Mouse (Mus musculus): ENCODE results near the gene Tmem35b. TPM values are rescaled to one million over a fixed set of nuclear protein-coding genes. Genes with fewer than 3 reads are reported as not detected.

Gene Tmem35b
- polyA plus RNA-seq, 1 experiment from 2014 or later, result 17.2 TPM

DNA sequence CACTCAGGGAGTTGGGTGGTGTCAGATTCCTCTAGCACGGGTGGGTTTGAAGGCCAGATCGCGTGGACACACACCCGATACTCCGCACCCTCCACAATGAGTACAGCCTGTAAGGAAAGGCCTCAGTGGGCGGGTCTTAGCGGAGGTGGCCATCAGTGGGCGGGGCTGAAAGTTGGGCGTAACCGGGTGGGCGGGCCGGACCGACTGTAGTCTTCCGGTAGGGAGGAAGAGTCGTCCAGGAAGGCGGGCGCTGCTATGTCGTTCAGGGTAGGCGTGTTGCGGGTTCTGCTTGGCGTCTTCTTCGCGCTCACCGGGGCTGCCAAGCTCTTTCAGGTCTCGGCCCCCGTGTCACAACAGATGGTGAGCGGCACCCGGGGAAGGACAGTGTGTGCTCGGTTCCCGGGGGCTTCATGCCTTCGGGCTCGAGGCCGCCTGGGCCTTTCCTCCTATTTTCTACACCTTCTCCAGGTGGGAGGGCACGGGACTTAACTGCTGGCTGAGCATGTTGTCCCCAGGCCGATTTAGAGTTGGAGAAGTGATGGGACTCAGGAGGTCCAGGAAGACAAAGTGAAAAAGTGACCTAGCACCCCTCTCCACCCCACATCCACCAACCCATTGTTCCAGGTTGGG lies 2.5 kb downstream of the Tmem35b start:
- peak; percentile 93 for ATAC-seq (replicated peaks)
- peaks cover 1% of the 10 kb centered on the region; the same call in 1 of the 2 replicates for H3K36me3 ChIP-seq (replicated peaks)
- no peaks in the 10 kb centered on the region for H3K9me3 ChIP-seq
- under 1% methylated on average over 35 of the region's 35 CpGs for WGBS
- H3K4me1 ChIP-seq, result peaks cover 7% of the 10 kb centered on the region
- H3K4me3 ChIP-seq, result peak overlapping the region; percentile 50
- H3K9ac ChIP-seq, result peak overlapping the region; percentile 51
- H3K27ac ChIP-seq, result 0 out of 2 replicates have a peak overlapping the region, but pooled peaks have one; percentile 16
- peak overlapping the region; percentile 66 for H3K4me2 ChIP-seq
- H3K27me3 ChIP-seq (replicated peaks), result no peaks in the 10 kb centered on the region

DNA sequence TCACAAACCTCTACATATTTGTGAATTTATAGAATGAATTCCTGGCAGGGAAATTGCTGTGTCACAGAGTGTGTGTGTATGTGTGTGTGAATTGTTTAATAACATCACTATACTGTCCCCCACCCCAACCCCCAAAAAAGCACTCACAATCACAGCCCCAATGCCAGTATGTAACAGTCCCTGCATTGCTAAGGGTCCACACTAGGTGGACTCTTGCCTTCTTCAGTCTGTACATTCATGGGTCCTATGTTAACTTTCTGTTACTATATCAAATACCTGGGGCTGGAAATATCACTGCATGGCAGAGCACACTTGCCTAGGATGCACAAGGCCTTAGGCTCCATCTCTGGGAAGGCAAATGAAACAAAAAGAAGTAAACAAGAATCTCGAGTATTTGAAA lies 11.2 kb downstream of the Tmem35b start:
- no peaks in the 10 kb centered on the region for H3K4me1 ChIP-seq
- H3K27me3 ChIP-seq (replicated peaks), result no peaks in the 10 kb centered on the region
- no peak overlapping the region for H3K4me2 ChIP-seq
- ATAC-seq (replicated peaks), result no peak
- H3K27ac ChIP-seq, result no peak overlapping the region
- no peaks in the 10 kb centered on the region for H3K9me3 ChIP-seq
- 52% methylated on average over 1 of the region's 1 CpGs for WGBS
- no peak overlapping the region for H3K4me3 ChIP-seq
- no peak overlapping the region for H3K9ac ChIP-seq
- no peaks in the 10 kb centered on the region for H3K36me3 ChIP-seq (replicated peaks)

DNA sequence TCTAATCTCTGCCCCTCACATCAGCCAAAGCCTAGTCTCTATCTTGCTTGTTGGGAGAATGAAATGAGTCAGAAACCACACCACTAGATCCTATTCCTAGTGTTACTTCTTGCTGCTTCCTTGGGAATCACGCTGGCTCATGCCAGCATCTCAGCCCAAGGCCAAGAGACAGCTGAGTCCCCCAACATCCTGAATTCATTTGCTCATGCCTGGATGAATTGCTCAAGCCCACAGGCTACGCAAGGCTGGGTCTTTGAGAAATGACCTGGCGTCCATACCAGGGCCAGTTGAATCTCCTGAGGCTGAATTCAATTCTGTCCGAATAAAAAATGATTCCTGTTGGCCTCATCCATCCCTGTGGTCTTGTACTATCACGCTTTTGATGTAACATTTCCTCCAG lies 14.1 kb downstream of the Tmem35b start:
- Histone ChIP-seq H3K9ac (no peak overlapping the region), H3K4me1 (no peaks in the 10 kb centered on the region), H3K4me2 (no peak overlapping the region), H3K27me3 (replicated peaks) (no peaks in the 10 kb centered on the region), H3K27ac (no peak overlapping the region), H3K4me3 (no peak overlapping the region), H3K36me3 (replicated peaks) (no peaks in the 10 kb centered on the region), H3K9me3 (no peaks in the 10 kb centered on the region)
- 84% methylated on average over 5 of the region's 5 CpGs for WGBS
- ATAC-seq (replicated peaks), result no peak

DNA sequence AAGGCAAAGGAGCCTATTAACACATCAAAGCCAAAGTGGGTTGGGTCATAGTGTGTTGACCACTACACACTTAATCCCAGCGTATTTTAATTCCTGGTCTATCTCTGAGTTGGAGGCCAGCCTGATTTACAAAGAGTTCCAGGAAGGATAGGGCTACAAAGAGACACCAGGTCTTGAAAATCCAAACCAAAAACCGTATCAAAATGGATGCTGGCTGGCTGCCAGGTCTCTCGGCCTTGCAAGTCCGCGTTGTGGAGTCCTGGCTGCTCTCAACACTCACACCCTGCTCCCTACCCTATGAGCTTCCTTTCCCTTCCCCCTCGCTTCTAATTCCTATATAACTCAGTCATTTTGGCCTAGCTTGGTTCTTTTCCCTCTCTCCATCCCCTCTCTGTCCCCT lies 15.0 kb downstream of the Tmem35b start:
- Histone ChIP-seq H3K9me3 (no peaks in the 10 kb centered on the region), H3K36me3 (replicated peaks) (no peaks in the 10 kb centered on the region), H3K27me3 (replicated peaks) (no peaks in the 10 kb centered on the region), H3K4me3 (no peak overlapping the region), H3K9ac (no peak overlapping the region), H3K4me1 (no peaks in the 10 kb centered on the region), H3K27ac (no peak overlapping the region), H3K4me2 (no peak overlapping the region)
- 23% methylated on average over 6 of the region's 6 CpGs for WGBS
- ATAC-seq (replicated peaks), result no peak

DNA sequence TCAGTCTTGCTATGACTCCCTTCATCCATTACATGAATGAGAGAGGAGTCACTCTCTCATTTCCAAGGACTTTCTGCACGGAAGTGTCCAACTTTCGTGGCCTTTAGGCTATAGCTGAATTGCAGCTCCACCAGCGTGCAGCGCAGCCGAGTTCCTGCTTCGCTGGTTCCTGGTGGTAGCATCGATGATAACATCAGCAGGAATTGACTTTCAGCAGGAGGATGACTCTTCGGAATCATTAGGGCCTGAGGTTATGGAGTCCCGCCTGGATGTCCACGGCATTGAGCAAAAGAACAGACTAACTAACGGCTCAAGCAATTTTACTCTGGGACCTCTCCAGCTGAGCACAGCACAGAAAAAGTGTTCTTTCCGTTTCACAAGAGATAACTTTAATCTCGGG lies 26.5 kb downstream of the Tmem35b start:
- Histone ChIP-seq H3K9me3 (no peaks in the 10 kb centered on the region), H3K9ac (no peak overlapping the region), H3K27ac (no peak overlapping the region), H3K4me3 (no peak overlapping the region), H3K4me2 (no peak overlapping the region), H3K36me3 (replicated peaks) (no peaks in the 10 kb centered on the region), H3K4me1 (no peaks in the 10 kb centered on the region), H3K27me3 (replicated peaks) (no peaks in the 10 kb centered on the region)
- no peak for ATAC-seq (replicated peaks)
- WGBS, result 81% methylated on average over 13 of the region's 13 CpGs

DNA sequence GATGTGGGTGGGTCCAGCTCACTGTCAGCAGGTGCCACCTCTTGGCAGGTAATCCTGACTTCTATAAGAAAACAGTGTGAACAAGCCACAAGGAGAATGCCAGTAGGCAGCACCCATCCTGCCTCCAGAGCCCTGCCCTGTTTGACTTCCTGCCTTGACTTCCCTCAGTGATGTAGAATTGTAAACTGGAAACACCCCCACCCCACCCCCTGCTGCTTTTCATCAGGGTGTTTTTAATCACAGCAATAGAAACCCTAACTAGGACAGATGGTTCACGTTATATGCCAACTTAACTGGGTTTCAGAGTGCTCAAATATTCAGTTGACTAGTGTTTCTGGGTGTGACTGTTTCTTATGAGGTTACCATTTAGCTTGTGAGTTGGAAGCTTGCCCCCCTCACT lies 29.9 kb downstream of the Tmem35b start:
- 46% methylated on average over 1 of the region's 1 CpGs for WGBS
- H3K9me3 ChIP-seq, result no peaks in the 10 kb centered on the region
- H3K36me3 ChIP-seq (replicated peaks), result no peaks in the 10 kb centered on the region
- H3K4me3 ChIP-seq, result no peak overlapping the region
- H3K4me2 ChIP-seq, result no peak overlapping the region
- no peak overlapping the region for H3K9ac ChIP-seq
- H3K27ac ChIP-seq, result no peak overlapping the region
- H3K27me3 ChIP-seq (replicated peaks), result no peaks in the 10 kb centered on the region
- H3K4me1 ChIP-seq, result no peaks in the 10 kb centered on the region
- ATAC-seq (replicated peaks), result no peak

DNA sequence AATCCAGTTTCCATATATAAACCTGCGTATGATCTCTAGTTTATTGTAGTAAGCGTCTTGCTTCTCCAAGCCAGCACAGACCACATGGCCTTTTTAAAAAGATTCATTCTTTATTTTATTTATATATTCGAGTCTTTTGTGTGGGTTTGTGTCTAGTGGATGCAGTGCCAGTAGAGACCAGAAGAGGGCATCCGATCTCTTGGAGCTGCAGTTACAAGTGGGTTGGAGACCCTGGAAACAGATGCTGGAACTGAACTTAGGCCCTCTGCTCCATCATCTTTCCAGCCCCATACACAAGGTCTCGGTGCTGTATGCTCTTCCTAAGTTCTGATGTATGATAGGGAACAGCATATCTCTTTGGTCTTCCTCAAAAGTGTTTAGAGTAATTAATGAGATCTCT lies 32.3 kb downstream of the Tmem35b start:
- 61% methylated on average over 5 of the region's 5 CpGs for WGBS

DNA sequence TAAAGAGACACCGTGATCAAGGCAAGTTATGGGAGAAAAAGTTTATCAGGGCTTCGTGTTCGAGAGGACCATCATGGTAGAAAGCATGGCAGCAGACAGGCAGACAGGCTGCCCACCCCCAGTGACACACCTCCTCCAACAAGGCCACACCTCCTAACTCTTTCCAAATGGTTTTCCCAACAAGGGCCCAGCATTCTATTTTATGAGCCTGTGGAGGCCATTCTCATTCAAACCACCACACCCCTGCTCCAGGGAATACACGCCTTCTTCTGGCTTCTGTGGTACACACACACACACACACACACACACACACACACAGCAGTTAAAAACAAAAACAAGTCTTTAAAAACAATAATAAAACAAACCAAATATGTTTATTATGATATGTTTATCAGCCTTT lies 34.3 kb downstream of the Tmem35b start:
- Histone ChIP-seq H3K27ac (no peak overlapping the region), H3K9me3 (no peaks in the 10 kb centered on the region), H3K4me1 (no peaks in the 10 kb centered on the region), H3K36me3 (replicated peaks) (no peaks in the 10 kb centered on the region), H3K27me3 (replicated peaks) (no peaks in the 10 kb centered on the region), H3K4me3 (no peak overlapping the region), H3K9ac (no peak overlapping the region), H3K4me2 (no peak overlapping the region)
- 86% methylated on average over 4 of the region's 4 CpGs for WGBS
- ATAC-seq (replicated peaks), result no peak

More for the DNA sequence above, 32.3 kb downstream of the Tmem35b start:
- no peak overlapping the region for H3K27ac ChIP-seq
- no peak overlapping the region for H3K4me3 ChIP-seq
- H3K4me2 ChIP-seq, result no peak overlapping the region
- no peak for ATAC-seq (replicated peaks)
- no peaks in the 10 kb centered on the region for H3K9me3 ChIP-seq
- H3K36me3 ChIP-seq (replicated peaks), result no peaks in the 10 kb centered on the region
- no peak overlapping the region for H3K9ac ChIP-seq
- no peaks in the 10 kb centered on the region for H3K4me1 ChIP-seq
- H3K27me3 ChIP-seq (replicated peaks), result no peaks in the 10 kb centered on the region

DNA sequence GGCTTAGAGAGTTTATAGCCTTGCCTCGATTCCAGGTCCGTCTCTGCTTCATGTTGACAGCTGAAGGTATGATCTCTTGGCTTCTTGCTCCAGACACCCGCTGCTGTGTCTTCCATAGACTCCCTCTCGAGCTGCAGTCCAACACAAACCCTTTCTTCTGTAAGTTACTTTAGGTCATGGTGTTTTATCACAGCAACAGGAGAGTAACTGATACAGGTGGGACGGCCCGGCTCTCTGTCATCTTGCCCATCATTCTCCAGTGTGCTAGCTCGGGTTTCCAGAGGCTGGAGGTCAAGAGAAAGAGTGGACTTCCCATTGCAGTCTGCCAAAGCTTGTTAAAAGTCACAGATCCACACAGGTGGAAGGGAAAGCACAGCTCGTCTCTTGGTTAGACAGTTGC lies 40.4 kb downstream of the Tmem35b start:
- ATAC-seq (replicated peaks), result no peak
- WGBS, result 75% methylated on average over 8 of the region's 8 CpGs
- Histone ChIP-seq H3K27ac (no peak overlapping the region), H3K9ac (no peak overlapping the region), H3K36me3 (replicated peaks) (no peaks in the 10 kb centered on the region), H3K4me2 (no peak overlapping the region), H3K9me3 (no peaks in the 10 kb centered on the region), H3K4me3 (no peak overlapping the region), H3K27me3 (replicated peaks) (0 out of 2 replicates have a peak, but pooled peaks cover 2% of the 10 kb centered on the region), H3K4me1 (peaks cover 11% of the 10 kb centered on the region)

DNA sequence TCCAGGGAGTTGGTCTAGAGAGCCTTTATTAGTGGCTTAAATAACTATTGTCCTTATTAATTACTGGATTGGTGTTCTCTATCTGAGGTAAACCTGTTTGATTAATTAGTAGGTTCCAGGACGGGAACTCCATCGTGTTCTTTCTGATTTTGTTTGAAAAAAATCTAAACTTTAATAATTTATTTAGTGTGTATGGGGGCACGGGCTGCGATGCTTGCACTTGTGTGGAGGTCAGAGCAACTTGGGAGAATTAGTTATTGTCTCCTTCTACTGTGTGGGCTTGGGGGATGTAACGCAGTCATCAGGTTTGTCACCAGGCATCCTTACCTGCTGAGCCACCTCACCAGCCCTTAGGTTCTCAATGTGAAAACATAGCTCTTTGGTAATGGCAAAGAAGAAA lies 43.6 kb downstream of the Tmem35b start:
- WGBS, result 72% methylated on average over 5 of the region's 5 CpGs
- H3K9ac ChIP-seq, result no peak overlapping the region
- no peak for ATAC-seq (replicated peaks)
- H3K4me3 ChIP-seq, result no peak overlapping the region
- peaks cover 37% of the 10 kb centered on the region for H3K4me1 ChIP-seq
- H3K36me3 ChIP-seq (replicated peaks), result no peaks in the 10 kb centered on the region
- no peaks in the 10 kb centered on the region for H3K9me3 ChIP-seq
- no peak overlapping the region for H3K27ac ChIP-seq
- 0 out of 2 replicates have a peak, but pooled peaks cover 2% of the 10 kb centered on the region for H3K27me3 ChIP-seq (replicated peaks)
- no peak overlapping the region for H3K4me2 ChIP-seq

DNA sequence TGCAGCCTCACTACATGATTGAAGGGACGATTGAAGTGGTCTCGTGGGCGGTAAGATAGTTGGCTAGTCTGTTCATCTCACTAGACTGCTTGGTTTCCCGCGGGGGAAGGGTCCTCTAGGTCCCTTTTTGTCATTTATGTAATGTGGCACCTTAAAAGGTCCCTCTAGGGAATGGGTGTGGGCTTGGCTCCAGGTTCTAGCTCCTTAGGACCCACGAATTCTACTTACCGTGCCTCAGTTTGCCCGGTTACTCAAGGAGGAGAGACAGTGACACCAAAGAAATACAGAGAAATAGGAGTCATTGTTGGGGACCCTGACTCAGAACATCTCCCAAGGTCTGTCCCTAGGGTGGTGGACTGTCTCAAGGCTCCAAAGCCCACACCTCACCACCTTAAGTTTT lies 44.2 kb downstream of the Tmem35b start:
- Histone ChIP-seq H3K9me3 (no peaks in the 10 kb centered on the region), H3K27me3 (replicated peaks) (0 out of 2 replicates have a peak, but pooled peaks cover 2% of the 10 kb centered on the region), H3K27ac (peak overlapping the region; percentile 84; the same call in 1 of the 2 replicates), H3K4me2 (peak overlapping the region; percentile 80), H3K4me1 (peaks cover 43% of the 10 kb centered on the region), H3K36me3 (replicated peaks) (no peaks in the 10 kb centered on the region), H3K9ac (peak overlapping the region; percentile 89), H3K4me3 (peak overlapping the region; percentile 96)
- WGBS, result 18% methylated on average over 8 of the region's 8 CpGs
- ATAC-seq (replicated peaks), result no peak; the same call in 1 of the 2 replicates

DNA sequence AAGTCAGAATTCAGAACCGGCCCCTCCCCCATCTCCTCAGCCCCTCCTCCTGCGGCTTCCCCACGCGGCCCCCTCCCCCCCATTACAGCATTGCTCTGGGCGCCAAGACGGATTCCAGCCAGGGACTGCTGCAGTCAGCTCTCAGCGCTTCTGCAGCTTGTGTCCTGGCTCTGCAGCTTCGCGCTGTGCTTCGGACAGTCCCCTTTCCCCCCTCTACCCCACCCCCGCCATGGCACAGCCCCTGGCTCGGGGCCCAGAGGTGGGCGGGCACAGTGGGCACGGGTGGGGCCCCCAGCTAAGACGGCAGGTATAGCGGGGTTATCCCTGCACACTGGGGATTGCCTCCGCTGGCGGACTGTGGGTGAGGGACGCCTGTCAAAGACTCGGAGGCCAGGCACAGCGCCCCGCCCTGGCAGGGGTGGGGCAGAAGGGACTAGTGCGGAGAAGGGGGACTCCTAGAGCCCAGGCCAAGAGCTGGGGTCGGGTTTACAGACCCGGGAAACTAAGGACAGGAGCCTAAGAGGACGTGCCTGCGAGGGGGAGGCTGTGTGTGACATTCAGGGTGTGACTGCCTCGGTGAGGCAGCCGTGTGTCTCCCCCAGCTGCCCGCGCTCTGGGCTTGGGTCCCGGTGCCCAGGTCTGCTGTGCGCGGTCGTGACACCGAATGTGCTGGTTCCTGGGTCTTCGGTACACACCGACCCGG lies 44.9 kb downstream of the Tmem35b start:
- 0 out of 2 replicates have a peak, but pooled peaks cover 2% of the 10 kb centered on the region for H3K27me3 ChIP-seq (replicated peaks)
- H3K4me1 ChIP-seq, result peaks cover 49% of the 10 kb centered on the region
- ATAC-seq (replicated peaks), result peak; percentile 78
- under 1% methylated on average over 39 of the region's 39 CpGs for WGBS
- peak overlapping the region; percentile 89 for H3K9ac ChIP-seq
- no peaks in the 10 kb centered on the region for H3K36me3 ChIP-seq (replicated peaks)
- H3K27ac ChIP-seq, result peak overlapping the region; percentile 84
- no peaks in the 10 kb centered on the region for H3K9me3 ChIP-seq
- H3K4me3 ChIP-seq, result peak overlapping the region; percentile 96
- peak overlapping the region; percentile 80 for H3K4me2 ChIP-seq

Measured in midbrain, embryonic 15.5 days (tissue).